Mouse (Mus musculus) ES-E14 (cell line): ENCODE measurements at regions not wholly inside any gene's neighbourhood (a gene's known extent, or its start where the extent isn't known, plus 50 kb on each side); places are given as distances from the start of the nearest gene placed in this dataset.
"Not testable (repeated sequence)": the region's sequence is repeated elsewhere in the genome, so short reads cannot be mapped to it uniquely, and the experiment has no call there.

ENCODE experiments used
- DNase-seq: peaks from one replicate; pipeline ENCODE4 v3.0.0-alpha.2; 2013; ENCODE audit warnings: low read depth, low spot score
- H3K27ac ChIP-seq: 2 replicates; pipeline ENCODE4 v1.5.1; 2012; ENCODE audit warnings: low read depth, mild to moderate bottlenecking, low read length, moderate library complexity, mixed read lengths; ENCODE audit not compliant: poor library complexity, insufficient read depth, severe bottlenecking
- H3K36me3 ChIP-seq: 2 replicates; pipeline ENCODE4 v1.6.1; 2012; ENCODE audit warnings: mild to moderate bottlenecking, low read length, moderate library complexity, mixed read lengths; ENCODE audit not compliant: control insufficient read depth, poor library complexity, insufficient read depth, severe bottlenecking
- H3K4me1 ChIP-seq, 2 experiments: fragments of 150-350 bp in 1 of 2; sonication (generic) in 1 of 2; 2 replicates each; pipeline ENCODE4 v1.6.1; 2012; ENCODE audit warnings: low read length in 2 of 2, mild to moderate bottlenecking in 1 of 2, mixed read lengths in 1 of 2; ENCODE audit not compliant: control insufficient read depth in 2 of 2, insufficient read depth in 2 of 2, poor library complexity in 1 of 2
- H3K4me3 ChIP-seq, 2 experiments: fragments of 150-350 bp in 1 of 2; sonication (generic) in 1 of 2; 2 replicates each; pipeline ENCODE4 v1.5.1; 2012; ENCODE audit warnings: low read length in 2 of 2, low read depth in 1 of 2, mild to moderate bottlenecking in 1 of 2, mixed read lengths in 1 of 2; ENCODE audit not compliant: insufficient read depth in 1 of 2, poor library complexity in 1 of 2, severe bottlenecking in 1 of 2
- H3K9ac ChIP-seq: 2 replicates; pipeline ENCODE4 v1.6.1; 2012; ENCODE audit warnings: low read depth, mild to moderate bottlenecking, low read length, mixed read lengths; ENCODE audit not compliant: poor library complexity, insufficient read depth, severe bottlenecking
- H3K9me3 ChIP-seq: fragments of 150-350 bp; sonication (generic); 2 replicates; pipeline ENCODE4 v1.6.1; 2012; ENCODE audit warnings: low read depth, mild to moderate bottlenecking, low read length; ENCODE audit not compliant: control insufficient read depth, insufficient read depth
- CHD2 ChIP-seq: IDR thresholded peaks from 2 replicates; pipeline ENCODE4 v1.6.1; 2014; ENCODE audit warnings: mild to moderate bottlenecking, low read depth, low read length, inconsistent platforms
- HCFC1 ChIP-seq: IDR thresholded peaks from 2 replicates; pipeline ENCODE4 v1.6.1; 2012; ENCODE audit warnings: low read length, inconsistent platforms, borderline replicate concordance; ENCODE audit not compliant: insufficient read depth
- MAFK ChIP-seq: IDR thresholded peaks from 2 replicates; pipeline ENCODE4 v1.6.1; 2014; ENCODE audit warnings: mild to moderate bottlenecking, low read depth, low read length, inconsistent platforms; ENCODE audit not compliant: insufficient read depth
- ZC3H11A ChIP-seq: IDR thresholded peaks from 2 replicates; pipeline ENCODE4 v1.6.1; 2012; ENCODE audit warnings: low read depth, mild to moderate bottlenecking, inconsistent platforms, low read length, borderline replicate concordance
- ZNF384 ChIP-seq: IDR thresholded peaks from 2 replicates; pipeline ENCODE4 v1.6.1; 2012; ENCODE audit warnings: low read depth, low read length, inconsistent platforms
- in situ Hi-C, 2 experiments: fragments of 600-800 bp; cut with MboI; formaldehyde crosslinking; loops; one replicate each; pipeline ENCODE4 v1.15.1; 2025; ENCODE audit warnings: low sequenced_read_pairs in 2 of 2, inconsistent platforms in 1 of 2; ENCODE audit not compliant: unreplicated experiment in 2 of 2

GRCm38 (mm10) chr3:117163046-117163445 lies 194.3 kb upstream of the Palmd start:
- no peak overlapping the region for H3K4me3 ChIP-seq
- in situ Hi-C loops, result no loop called here
- no peaks in the 10 kb centered on the region for H3K4me1 ChIP-seq
- DNase-seq, result no peak
- H3K27ac ChIP-seq, result no peak overlapping the region
- no peaks in the 10 kb centered on the region for H3K9me3 ChIP-seq
- no peak overlapping the region for H3K9ac ChIP-seq
- no peaks in the 10 kb centered on the region for H3K36me3 ChIP-seq
- TF ChIP-seq ZNF384, result no peak
- TF ChIP-seq MAFK, result no peak
- no peak for TF ChIP-seq ZC3H11A
- TF ChIP-seq CHD2, result no peak
- no peak for TF ChIP-seq HCFC1

DNA sequence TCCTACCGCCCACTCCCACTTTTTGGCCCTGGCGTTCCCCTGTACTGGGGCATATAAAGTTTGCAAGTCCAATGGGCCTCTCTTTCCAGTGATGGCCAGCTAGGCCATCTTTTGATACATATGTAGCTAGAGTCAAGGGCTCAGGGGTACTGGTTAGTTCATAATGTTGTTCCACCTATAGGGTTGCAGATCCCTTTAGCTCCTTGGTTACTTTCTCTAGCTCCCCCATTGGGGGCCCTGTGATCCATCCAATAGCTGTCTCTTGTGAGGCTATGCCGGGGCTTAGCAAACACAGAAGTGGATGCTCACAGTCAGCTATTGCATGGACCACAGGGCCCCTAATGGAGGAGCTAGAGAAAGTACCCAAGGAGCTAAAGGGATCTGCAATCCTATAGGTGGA lies 191.9 kb upstream of the Palmd start:
- H3K9me3 ChIP-seq, H3K4me3 ChIP-seq, in situ Hi-C loops, H3K27ac ChIP-seq, DNase-seq, H3K36me3 ChIP-seq, H3K4me1 ChIP-seq, H3K9ac ChIP-seq: not testable (repeated sequence)

- no peaks in the 10 kb centered on the region for H3K36me3 ChIP-seq
- TF ChIP-seq HCFC1 (no peak), CHD2 (no peak), ZNF384 (no peak), MAFK (no peak), ZC3H11A (no peak)
- H3K27ac ChIP-seq, result no peak overlapping the region
- no peaks in the 10 kb centered on the region for H3K4me1 ChIP-seq
- no peak overlapping the region for H3K4me3 ChIP-seq
- no peak for DNase-seq
- no peaks in the 10 kb centered on the region for H3K9me3 ChIP-seq
- in situ Hi-C loops, result no loop called here
- no peak overlapping the region for H3K9ac ChIP-seq
Measured at GRCm38 (mm10) chr3:117155274-117155673, 186.5 kb upstream of the Palmd start.

DNA sequence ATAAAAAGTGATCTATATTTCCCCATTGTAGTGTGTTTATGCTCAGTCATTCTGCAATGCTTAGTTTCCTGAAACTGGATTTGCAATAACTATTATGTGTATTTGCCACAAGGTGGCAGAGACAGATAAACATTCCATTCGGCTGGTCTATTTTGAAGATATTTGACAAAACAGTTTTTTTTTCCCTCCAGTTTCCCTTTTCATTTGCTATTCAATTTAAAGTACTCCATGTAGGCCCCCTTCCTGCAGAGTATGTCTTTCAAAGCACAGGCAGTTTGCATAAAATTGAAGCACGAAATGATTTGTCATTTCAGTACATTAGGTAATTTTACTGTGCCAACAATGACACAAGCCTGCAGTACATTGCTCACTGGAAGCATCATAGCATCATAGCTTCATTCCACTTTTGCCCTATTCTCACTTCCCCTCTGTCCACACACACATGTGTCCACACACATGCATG lies 184.3 kb upstream of the Palmd start:
- in situ Hi-C loops, result no loop called here
- Histone ChIP-seq H3K36me3 (no peaks in the 10 kb centered on the region), H3K9me3 (no peaks in the 10 kb centered on the region), H3K9ac (no peak overlapping the region), H3K4me3 (no peak overlapping the region), H3K4me1 (no peaks in the 10 kb centered on the region), H3K27ac (no peak overlapping the region)
- DNase-seq, result no peak
- TF ChIP-seq ZC3H11A (no peak), CHD2 (no peak), MAFK (no peak), ZNF384 (no peak)

DNA sequence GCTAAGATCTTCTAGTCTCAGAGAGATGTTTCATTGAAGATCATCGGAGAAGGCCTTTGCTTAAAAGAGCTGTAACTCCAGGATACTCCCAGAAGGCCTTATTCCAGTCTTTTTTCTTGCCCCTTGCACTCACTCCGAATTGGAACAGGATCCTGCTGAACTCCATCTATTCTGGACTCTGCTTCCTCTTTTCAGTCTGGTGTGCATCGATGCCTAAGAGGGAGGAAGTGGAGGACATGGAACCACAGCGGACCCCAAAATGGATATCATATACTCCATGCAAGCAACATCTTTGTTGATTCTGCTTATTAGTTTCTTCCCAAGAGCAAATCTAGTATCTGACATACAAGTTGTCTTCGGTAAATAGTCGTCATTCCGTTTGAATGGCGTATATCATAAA lies 183.6 kb upstream of the Palmd start:
- in situ Hi-C loops, result no loop called here
- TF ChIP-seq ZC3H11A (no peak), ZNF384 (no peak), MAFK (no peak), HCFC1 (no peak), CHD2 (no peak)
- H3K36me3 ChIP-seq, result no peaks in the 10 kb centered on the region
- no peaks in the 10 kb centered on the region for H3K4me1 ChIP-seq
- no peak overlapping the region for H3K27ac ChIP-seq
- H3K4me3 ChIP-seq, result no peak overlapping the region
- H3K9me3 ChIP-seq, result no peaks in the 10 kb centered on the region
- no peak for DNase-seq
- no peak overlapping the region for H3K9ac ChIP-seq
